Mouse (Mus musculus): ENCODE data around the gene Rrp7a. TPM values are rescaled to one million over a fixed set of nuclear protein-coding genes. Genes with fewer than 3 reads are reported as not detected.
A peak's percentile ranks its signal among the peaks of the same experiment; 100 is the strongest.

Gene Rrp7a
- polyA plus RNA-seq, 1 experiment from 2014 or later: 71.1 TPM

GRCm38 (mm10) chr15:83159823-83160222, 37.2 kb upstream of the Rrp7a start:
- Histone ChIP-seq H3K9ac (ENCODE audit: low read depth, low read length) (no peak overlapping the region), H3K4me1 (replicated peaks; ENCODE audit: control insufficient read depth, insufficient read depth, low read length) (peaks cover 9% of the 10 kb centered on the region), H3K36me3 (ENCODE audit: control insufficient read depth, insufficient read depth, low read length) (peaks cover 41% of the 10 kb centered on the region), H3K9me3 (ENCODE audit: control insufficient read depth, low read length) (no peaks in the 10 kb centered on the region), H3K27ac (ENCODE audit: low read depth, low read length) (no peak overlapping the region), H3K4me3 (ENCODE audit: low read depth, low read length) (no peak overlapping the region), H3K27me3 (replicated peaks; ENCODE audit: control insufficient read depth, insufficient read depth, low read length) (no peaks in the 10 kb centered on the region), H3K4me2 (no peak overlapping the region)
- DNase-seq (ENCODE audit: low spot score) (no peak), ATAC-seq (replicated peaks; ENCODE audit: low FRiP score) (no peak)
- 93% methylated on average over 9 of the region's 9 CpGs for whole genome bisulfite sequencing

- Histone ChIP-seq H3K4me3 (ENCODE audit: low read depth, low read length) (no peak overlapping the region), H3K36me3 (ENCODE audit: control insufficient read depth, insufficient read depth, low read length) (peaks cover 43% of the 10 kb centered on the region)
- WGBS: 85% methylated on average over 7 of the region's 7 CpGs
Observed at GRCm38 (mm10) chr15:83158587-83159160, 36.1 kb upstream of the Rrp7a start.

GRCm38 (mm10) chr15:83157667-83158064, 35.1 kb upstream of the Rrp7a start:
- DNase-seq (ENCODE audit: low spot score) (no peak), ATAC-seq (replicated peaks; ENCODE audit: low FRiP score) (no peak)
- H3K4me2 ChIP-seq: no peak overlapping the region
- H3K9ac ChIP-seq (ENCODE audit: low read depth, low read length): no peak overlapping the region
- peaks cover 43% of the 10 kb centered on the region for H3K36me3 ChIP-seq (ENCODE audit: control insufficient read depth, insufficient read depth, low read length)
- H3K9me3 ChIP-seq (ENCODE audit: control insufficient read depth, low read length): no peaks in the 10 kb centered on the region
- no peaks in the 10 kb centered on the region for H3K27me3 ChIP-seq (replicated peaks; ENCODE audit: control insufficient read depth, insufficient read depth, low read length)
- no peak overlapping the region for H3K27ac ChIP-seq (ENCODE audit: low read depth, low read length)
- H3K4me3 ChIP-seq (ENCODE audit: low read depth, low read length): no peak overlapping the region
- WGBS: 92% methylated on average over 6 of the region's 6 CpGs
- peaks cover 6% of the 10 kb centered on the region for H3K4me1 ChIP-seq (replicated peaks; ENCODE audit: control insufficient read depth, insufficient read depth, low read length)

More at GRCm38 (mm10) chr15:83158587-83159160, 36.1 kb upstream of the Rrp7a start:
- Histone ChIP-seq H3K4me2 (no peak overlapping the region), H3K27me3 (replicated peaks; ENCODE audit: control insufficient read depth, insufficient read depth, low read length) (no peaks in the 10 kb centered on the region), H3K9ac (ENCODE audit: low read depth, low read length) (no peak overlapping the region), H3K9me3 (ENCODE audit: control insufficient read depth, low read length) (no peaks in the 10 kb centered on the region), H3K27ac (ENCODE audit: low read depth, low read length) (no peak overlapping the region), H3K4me1 (replicated peaks; ENCODE audit: control insufficient read depth, insufficient read depth, low read length) (peaks cover 6% of the 10 kb centered on the region)
- DNase-seq (ENCODE audit: low spot score): no peak
- ATAC-seq (replicated peaks; ENCODE audit: low FRiP score): no peak

- WGBS: 70% methylated on average over 11 of the region's 11 CpGs
Observed at GRCm38 (mm10) chr15:83156929-83157666, 34.5 kb upstream of the Rrp7a start.

GRCm38 (mm10) chr15:83155672-83156419, 33.2 kb upstream of the Rrp7a start:
- H3K9me3 ChIP-seq (ENCODE audit: control insufficient read depth, low read length): no peaks in the 10 kb centered on the region
- no peak for DNase-seq (ENCODE audit: low spot score)
- H3K27me3 ChIP-seq (replicated peaks; ENCODE audit: control insufficient read depth, insufficient read depth, low read length): no peaks in the 10 kb centered on the region
- WGBS: 78% methylated on average over 6 of the region's 6 CpGs
- peaks cover 30% of the 10 kb centered on the region for H3K36me3 ChIP-seq (ENCODE audit: control insufficient read depth, insufficient read depth, low read length)
- H3K9ac ChIP-seq (ENCODE audit: low read depth, low read length): no peak overlapping the region
- no peak for ATAC-seq (replicated peaks; ENCODE audit: low FRiP score)
- no peak overlapping the region for H3K4me3 ChIP-seq (ENCODE audit: low read depth, low read length)
- no peak overlapping the region for H3K4me2 ChIP-seq
- no peak overlapping the region for H3K27ac ChIP-seq (ENCODE audit: low read depth, low read length)
- no peaks in the 10 kb centered on the region for H3K4me1 ChIP-seq (replicated peaks; ENCODE audit: control insufficient read depth, insufficient read depth, low read length)

More at GRCm38 (mm10) chr15:83156929-83157666, 34.5 kb upstream of the Rrp7a start:
- Histone ChIP-seq H3K36me3 (ENCODE audit: control insufficient read depth, insufficient read depth, low read length) (peaks cover 37% of the 10 kb centered on the region), H3K27me3 (replicated peaks; ENCODE audit: control insufficient read depth, insufficient read depth, low read length) (no peaks in the 10 kb centered on the region), H3K27ac (ENCODE audit: low read depth, low read length) (no peak overlapping the region), H3K4me3 (ENCODE audit: low read depth, low read length) (no peak overlapping the region), H3K9ac (ENCODE audit: low read depth, low read length) (no peak overlapping the region), H3K9me3 (ENCODE audit: control insufficient read depth, low read length) (no peaks in the 10 kb centered on the region), H3K4me1 (replicated peaks; ENCODE audit: control insufficient read depth, insufficient read depth, low read length) (peaks cover 1% of the 10 kb centered on the region; the same call in 1 of the 2 replicates), H3K4me2 (no peak overlapping the region)
- DNase-seq (ENCODE audit: low spot score) (no peak), ATAC-seq (replicated peaks; ENCODE audit: low FRiP score) (no peak)

GRCm38 (mm10) chr15:83154309-83154708, 31.7 kb upstream of the Rrp7a start:
- Histone ChIP-seq H3K4me1 (replicated peaks; ENCODE audit: control insufficient read depth, insufficient read depth, low read length) (no peaks in the 10 kb centered on the region), H3K4me3 (ENCODE audit: low read depth, low read length) (no peak overlapping the region), H3K9ac (ENCODE audit: low read depth, low read length) (no peak overlapping the region), H3K27ac (ENCODE audit: low read depth, low read length) (no peak overlapping the region), H3K27me3 (replicated peaks; ENCODE audit: control insufficient read depth, insufficient read depth, low read length) (no peaks in the 10 kb centered on the region), H3K4me2 (no peak overlapping the region), H3K9me3 (ENCODE audit: control insufficient read depth, low read length) (no peaks in the 10 kb centered on the region), H3K36me3 (ENCODE audit: control insufficient read depth, insufficient read depth, low read length) (peaks cover 20% of the 10 kb centered on the region)
- DNase-seq (ENCODE audit: low spot score) (no peak), ATAC-seq (replicated peaks; ENCODE audit: low FRiP score) (no peak)
- WGBS: 95% methylated on average over 7 of the region's 7 CpGs

GRCm38 (mm10) chr15:83150694-83151093, 28.1 kb upstream of the Rrp7a start:
- peaks cover 5% of the 10 kb centered on the region; the same call in 1 of the 2 replicates for H3K4me1 ChIP-seq (replicated peaks; ENCODE audit: control insufficient read depth, insufficient read depth, low read length)
- no peak overlapping the region for H3K9ac ChIP-seq (ENCODE audit: low read depth, low read length)
- no peaks in the 10 kb centered on the region for H3K9me3 ChIP-seq (ENCODE audit: control insufficient read depth, low read length)
- no peak overlapping the region for H3K4me3 ChIP-seq (ENCODE audit: low read depth, low read length)
- DNase-seq (ENCODE audit: low spot score) (no peak), ATAC-seq (replicated peaks; ENCODE audit: low FRiP score) (no peak)
- WGBS: 82% methylated on average over 4 of the region's 4 CpGs
- peaks cover 6% of the 10 kb centered on the region; the same call in 1 of the 2 replicates for H3K36me3 ChIP-seq (ENCODE audit: control insufficient read depth, insufficient read depth, low read length)
- H3K27me3 ChIP-seq (replicated peaks; ENCODE audit: control insufficient read depth, insufficient read depth, low read length): no peaks in the 10 kb centered on the region
- no peak overlapping the region for H3K27ac ChIP-seq (ENCODE audit: low read depth, low read length)
- H3K4me2 ChIP-seq: no peak overlapping the region

- ATAC-seq (replicated peaks; ENCODE audit: low FRiP score) (no peak), DNase-seq (ENCODE audit: low spot score) (no peak)
- Histone ChIP-seq H3K9ac (ENCODE audit: low read depth, low read length) (peak overlapping the region; percentile 7; the same call in 1 of the 2 replicates), H3K4me2 (peak overlapping the region; percentile 36; the same call in 1 of the 2 replicates), H3K36me3 (ENCODE audit: control insufficient read depth, insufficient read depth, low read length) (peaks cover 8% of the 10 kb centered on the region; the same call in 1 of the 2 replicates), H3K9me3 (ENCODE audit: control insufficient read depth, low read length) (no peaks in the 10 kb centered on the region), H3K27me3 (replicated peaks; ENCODE audit: control insufficient read depth, insufficient read depth, low read length) (no peaks in the 10 kb centered on the region), H3K27ac (ENCODE audit: low read depth, low read length) (peak overlapping the region; percentile 73), H3K4me3 (ENCODE audit: low read depth, low read length) (no peak overlapping the region), H3K4me1 (replicated peaks; ENCODE audit: control insufficient read depth, insufficient read depth, low read length) (peaks cover 8% of the 10 kb centered on the region; the same call in 1 of the 2 replicates)
- 24% methylated on average over 3 of the region's 3 CpGs for WGBS
Observed at GRCm38 (mm10) chr15:83150073-83150442, 27.5 kb upstream of the Rrp7a start.

Measured in liver, embryonic 11.5 days (tissue).